Mouse (Mus musculus): ENCODE results near the gene Spata31d1a. TPM values are rescaled to one million over a fixed set of nuclear protein-coding genes. Genes with fewer than 3 reads are reported as not detected.
"Not testable (repeated sequence)": the region's sequence is repeated elsewhere in the genome, so short reads cannot be mapped to it uniquely, and the experiment has no call there.

The Spata31d1a gene
- not detected in 2 replicates for polyA plus RNA-seq (2016; fragmentation: Nextera tagmentation; extraction: Ambion mirVana)

- H3K27ac ChIP-seq = no peak within 1 kb of the TSS
- no peak within 1 kb of the TSS for H3K4me3 ChIP-seq (replicated peaks)
- H3K27me3 ChIP-seq = peaks cover 7% of the 10 kb centered on the region; the same call in 1 of the 2 replicates
- H3K4me2 ChIP-seq = no peak within 1 kb of the TSS
- no peak within 1 kb of the TSS for H3K9ac ChIP-seq (replicated peaks)
- H3K4me1 ChIP-seq (replicated peaks) = no peaks in the 10 kb centered on the region
- H3K9me3 ChIP-seq = no peaks in the 10 kb centered on the region
- WGBS = 92% methylated on average over 15 of the region's 15 CpGs
- H3K36me3 ChIP-seq = no peaks in the 10 kb centered on the region
- no peak for ATAC-seq (ENCODE audit: insufficient number of reproducible peaks, insufficient read depth, low FRiP score, low TSS enrichment, low read depth)
Measured at GRCm38 (mm10) chr13:59710230-59710629, at the start of gene Spata31d1a. Gene Spata31d1a (minus strand): TSS chr13:59710330.

DNA sequence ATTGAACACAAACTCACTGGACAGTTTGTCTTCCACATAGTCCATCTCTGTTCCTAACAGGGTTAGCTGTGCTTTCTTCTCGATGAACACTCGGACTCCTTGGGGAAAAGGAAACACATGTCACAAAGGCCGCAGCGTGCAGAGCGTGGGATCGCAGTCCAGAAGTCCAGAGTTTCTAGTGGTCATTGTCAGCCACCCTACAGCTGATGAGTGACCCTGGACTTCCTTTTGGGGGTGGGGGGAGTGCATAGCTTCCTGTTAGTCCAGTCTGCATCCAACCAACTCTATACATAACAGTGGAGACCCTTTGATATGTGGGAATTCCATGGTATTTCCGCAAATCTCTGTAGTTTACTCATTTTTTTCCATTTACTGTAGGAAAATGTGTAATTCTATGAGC lies 46.8 kb upstream of the Spata31d1a start:
- Histone ChIP-seq H3K9ac (replicated peaks) (no peak overlapping the region), H3K36me3 (peaks cover 64% of the 10 kb centered on the region), H3K4me2 (no peak overlapping the region), H3K4me3 (replicated peaks) (no peak overlapping the region), H3K4me1 (replicated peaks) (no peaks in the 10 kb centered on the region), H3K9me3 (no peaks in the 10 kb centered on the region), H3K27ac (no peak overlapping the region), H3K27me3 (no peaks in the 10 kb centered on the region)
- WGBS = 92% methylated on average over 7 of the region's 7 CpGs
- no peak for ATAC-seq (ENCODE audit: insufficient number of reproducible peaks, insufficient read depth, low FRiP score, low TSS enrichment, low read depth)

DNA sequence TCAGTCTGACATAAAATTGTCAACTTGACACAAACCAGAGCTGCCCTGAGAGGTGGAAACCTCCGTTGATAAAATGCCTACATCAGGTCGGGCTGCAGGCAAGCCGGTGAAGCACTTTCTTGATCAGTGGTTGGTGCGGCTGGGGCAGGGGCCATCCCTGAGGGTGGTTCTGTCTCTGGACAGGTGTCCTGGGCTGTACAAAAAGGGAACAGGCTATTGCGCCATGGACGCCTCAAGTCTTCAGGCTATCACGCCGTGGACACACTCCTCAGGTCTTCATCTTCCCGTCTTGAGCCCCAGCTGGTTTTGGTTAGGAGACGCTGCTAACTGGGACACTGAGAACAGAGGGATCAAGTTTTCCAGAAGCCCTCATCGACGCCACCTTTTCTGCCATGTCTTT lies 40.2 kb upstream of the Spata31d1a start:
- 18% methylated on average over 12 of the region's 12 CpGs for WGBS

GRCm38 (mm10) chr13:59746711-59747110 lies 36.6 kb upstream of the Spata31d1a start, which contains the start of gene 1700014D04Rik:
Gene 1700014D04Rik (minus strand): TSS chr13:59746752.
- no peak within 1 kb of the TSS for H3K4me3 ChIP-seq (replicated peaks)
- H3K36me3 ChIP-seq = no peaks in the 10 kb centered on the region
- no peak for ATAC-seq (ENCODE audit: insufficient number of reproducible peaks, insufficient read depth, low FRiP score, low TSS enrichment, low read depth)
- no peaks in the 10 kb centered on the region for H3K9me3 ChIP-seq
- peaks cover 4% of the 10 kb centered on the region for H3K4me1 ChIP-seq (replicated peaks)
- H3K27me3 ChIP-seq = no peaks in the 10 kb centered on the region
- no peak within 1 kb of the TSS for H3K27ac ChIP-seq
- H3K4me2 ChIP-seq = no peak within 1 kb of the TSS
- WGBS = 79% methylated on average over 9 of the region's 9 CpGs
- no peak within 1 kb of the TSS for H3K9ac ChIP-seq (replicated peaks)

More for the DNA sequence above, 40.2 kb upstream of the Spata31d1a start:
- H3K9me3 ChIP-seq = no peaks in the 10 kb centered on the region
- H3K27me3 ChIP-seq = no peaks in the 10 kb centered on the region
- H3K27ac ChIP-seq = no peak overlapping the region
- peaks cover 9% of the 10 kb centered on the region for H3K36me3 ChIP-seq
- no peak overlapping the region for H3K4me2 ChIP-seq
- no peak overlapping the region for H3K9ac ChIP-seq (replicated peaks)
- H3K4me3 ChIP-seq (replicated peaks) = no peak overlapping the region
- no peak for ATAC-seq (ENCODE audit: insufficient number of reproducible peaks, insufficient read depth, low FRiP score, low TSS enrichment, low read depth)
- peaks cover 4% of the 10 kb centered on the region for H3K4me1 ChIP-seq (replicated peaks)

DNA sequence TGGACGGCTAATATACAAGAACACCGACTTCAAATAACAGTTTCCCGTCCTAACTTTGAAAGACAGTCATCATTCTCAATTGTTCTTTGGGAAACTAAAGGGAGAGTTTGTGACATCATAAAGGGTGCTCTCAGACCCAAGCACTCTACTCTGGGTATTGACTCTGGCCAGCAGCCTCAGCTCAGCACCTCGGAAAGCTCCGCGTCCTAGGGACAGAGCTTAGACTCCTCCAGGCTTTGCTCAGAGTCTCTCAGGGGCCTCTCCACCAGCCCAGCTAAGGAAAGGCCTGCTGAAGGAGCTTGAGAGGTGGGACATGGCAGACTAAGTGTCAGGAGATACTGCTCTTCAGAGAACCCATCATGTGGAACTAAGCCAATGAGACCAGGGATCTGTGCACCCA lies 36.0 kb upstream of the Spata31d1a start:
- no peak overlapping the region for H3K9ac ChIP-seq (replicated peaks)
- no peak overlapping the region for H3K4me3 ChIP-seq (replicated peaks)
- H3K36me3 ChIP-seq = no peaks in the 10 kb centered on the region
- H3K27me3 ChIP-seq = no peaks in the 10 kb centered on the region
- 75% methylated on average over 6 of the region's 6 CpGs for WGBS
- H3K9me3 ChIP-seq = no peaks in the 10 kb centered on the region
- peaks cover 4% of the 10 kb centered on the region for H3K4me1 ChIP-seq (replicated peaks)
- ATAC-seq (ENCODE audit: insufficient number of reproducible peaks, insufficient read depth, low FRiP score, low TSS enrichment, low read depth) = no peak
- no peak overlapping the region for H3K27ac ChIP-seq
- H3K4me2 ChIP-seq = no peak overlapping the region

- Histone ChIP-seq H3K9me3 (no peaks in the 10 kb centered on the region), H3K27me3 (no peaks in the 10 kb centered on the region), H3K36me3 (no peaks in the 10 kb centered on the region), H3K27ac (no peak overlapping the region), H3K4me1 (replicated peaks) (peaks cover 3% of the 10 kb centered on the region), H3K4me3 (replicated peaks) (no peak overlapping the region), H3K4me2 (no peak overlapping the region), H3K9ac (replicated peaks) (no peak overlapping the region)
- WGBS = 83% methylated on average over 6 of the region's 6 CpGs
- ATAC-seq (ENCODE audit: insufficient number of reproducible peaks, insufficient read depth, low FRiP score, low TSS enrichment, low read depth) = no peak
Measured at GRCm38 (mm10) chr13:59745462-59745861, 35.3 kb upstream of the Spata31d1a start.

DNA sequence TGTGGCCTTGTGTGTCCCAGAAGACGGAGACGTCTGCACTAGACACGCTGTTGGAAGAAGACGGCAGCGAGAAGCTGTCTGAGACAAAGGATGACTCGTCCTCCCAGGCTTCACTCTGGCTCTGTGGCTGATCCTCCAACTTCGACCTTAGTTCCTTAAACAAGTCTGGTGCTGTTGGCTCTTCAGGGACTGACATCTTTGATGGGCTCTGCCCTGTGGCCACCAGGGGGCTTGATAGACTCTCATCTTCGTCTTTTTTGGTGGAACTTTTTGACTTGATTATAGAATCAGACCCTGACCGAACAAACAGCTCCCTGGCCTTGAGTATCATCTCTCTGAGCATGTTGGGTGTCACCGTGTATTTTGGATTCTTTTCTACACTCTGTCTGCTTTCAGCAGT lies 31.6 kb upstream of the Spata31d1a start:
- no peaks in the 10 kb centered on the region for H3K36me3 ChIP-seq
- H3K27me3 ChIP-seq = no peaks in the 10 kb centered on the region; the same call in 1 of the 2 replicates
- no peak for ATAC-seq (ENCODE audit: insufficient number of reproducible peaks, insufficient read depth, low FRiP score, low TSS enrichment, low read depth)
- H3K4me2 ChIP-seq = no peak overlapping the region
- no peaks in the 10 kb centered on the region for H3K4me1 ChIP-seq (replicated peaks)
- no peak overlapping the region for H3K27ac ChIP-seq
- H3K9me3 ChIP-seq = no peaks in the 10 kb centered on the region
- no peak overlapping the region for H3K9ac ChIP-seq (replicated peaks)
- WGBS = 79% methylated on average over 10 of the region's 10 CpGs
- no peak overlapping the region for H3K4me3 ChIP-seq (replicated peaks)

- no peaks in the 10 kb centered on the region for H3K36me3 ChIP-seq
- no peak overlapping the region for H3K27ac ChIP-seq
- H3K27me3 ChIP-seq = no peaks in the 10 kb centered on the region; the same call in 1 of the 2 replicates
- no peaks in the 10 kb centered on the region for H3K9me3 ChIP-seq
- ATAC-seq (ENCODE audit: insufficient number of reproducible peaks, insufficient read depth, low FRiP score, low TSS enrichment, low read depth) = no peak
- H3K4me1 ChIP-seq (replicated peaks) = no peaks in the 10 kb centered on the region
- 93% methylated on average over 11 of the region's 11 CpGs for WGBS
- no peak overlapping the region for H3K4me3 ChIP-seq (replicated peaks)
- H3K4me2 ChIP-seq = no peak overlapping the region
- H3K9ac ChIP-seq (replicated peaks) = no peak overlapping the region
Measured at GRCm38 (mm10) chr13:59741096-59741495, 31.0 kb upstream of the Spata31d1a start.

- H3K9ac ChIP-seq (replicated peaks) = no peak overlapping the region
- H3K4me3 ChIP-seq (replicated peaks) = no peak overlapping the region
- H3K27ac ChIP-seq = no peak overlapping the region
- no peak overlapping the region for H3K4me2 ChIP-seq
- H3K36me3 ChIP-seq = no peaks in the 10 kb centered on the region
- ATAC-seq (ENCODE audit: insufficient number of reproducible peaks, insufficient read depth, low FRiP score, low TSS enrichment, low read depth) = no peak
- no peaks in the 10 kb centered on the region; the same call in 1 of the 2 replicates for H3K27me3 ChIP-seq
- no peaks in the 10 kb centered on the region for H3K4me1 ChIP-seq (replicated peaks)
- no peaks in the 10 kb centered on the region for H3K9me3 ChIP-seq
- 86% methylated on average over 4 of the region's 4 CpGs for WGBS
Measured at GRCm38 (mm10) chr13:59739397-59739796, 29.3 kb upstream of the Spata31d1a start.

DNA sequence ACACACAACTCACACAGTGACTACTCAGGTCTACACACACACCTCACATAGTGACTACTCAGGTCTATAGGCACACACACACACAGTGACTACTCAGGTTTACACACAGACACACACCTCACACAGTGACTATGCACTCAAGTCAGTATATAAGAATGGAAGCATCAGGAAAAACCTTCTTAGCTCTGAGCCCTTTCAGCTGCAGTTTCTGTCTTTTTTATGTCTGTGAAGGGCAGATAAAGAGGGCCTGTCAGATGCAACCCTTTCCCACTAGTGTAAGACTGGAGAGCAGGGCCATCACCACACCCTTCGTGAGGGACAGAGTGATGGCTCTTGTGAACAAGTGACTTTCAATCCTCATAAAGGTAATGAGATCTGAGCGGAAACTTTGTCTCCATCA lies 28.3 kb upstream of the Spata31d1a start:
- no peak overlapping the region for H3K4me2 ChIP-seq
- H3K4me1 ChIP-seq (replicated peaks) = no peaks in the 10 kb centered on the region
- ATAC-seq (ENCODE audit: insufficient number of reproducible peaks, insufficient read depth, low FRiP score, low TSS enrichment, low read depth) = no peak
- no peak overlapping the region for H3K4me3 ChIP-seq (replicated peaks)
- H3K36me3 ChIP-seq = no peaks in the 10 kb centered on the region
- 82% methylated on average over 2 of the region's 2 CpGs for WGBS
- H3K9me3 ChIP-seq = no peaks in the 10 kb centered on the region
- H3K27me3 ChIP-seq = no peaks in the 10 kb centered on the region; the same call in 1 of the 2 replicates
- no peak overlapping the region for H3K27ac ChIP-seq
- no peak overlapping the region for H3K9ac ChIP-seq (replicated peaks)

- WGBS = 29% methylated on average over 3 of the region's 3 CpGs
- Histone ChIP-seq H3K4me3 (replicated peaks) (no peak overlapping the region), H3K27ac (no peak overlapping the region), H3K9ac (replicated peaks) (no peak overlapping the region), H3K4me1 (replicated peaks) (no peaks in the 10 kb centered on the region), H3K4me2 (no peak overlapping the region), H3K9me3 (no peaks in the 10 kb centered on the region), H3K27me3 (peaks cover 3% of the 10 kb centered on the region; the same call in 1 of the 2 replicates), H3K36me3 (no peaks in the 10 kb centered on the region)
- ATAC-seq (ENCODE audit: insufficient number of reproducible peaks, insufficient read depth, low FRiP score, low TSS enrichment, low read depth) = no peak
Measured at GRCm38 (mm10) chr13:59735190-59735589, 25.1 kb upstream of the Spata31d1a start.

DNA sequence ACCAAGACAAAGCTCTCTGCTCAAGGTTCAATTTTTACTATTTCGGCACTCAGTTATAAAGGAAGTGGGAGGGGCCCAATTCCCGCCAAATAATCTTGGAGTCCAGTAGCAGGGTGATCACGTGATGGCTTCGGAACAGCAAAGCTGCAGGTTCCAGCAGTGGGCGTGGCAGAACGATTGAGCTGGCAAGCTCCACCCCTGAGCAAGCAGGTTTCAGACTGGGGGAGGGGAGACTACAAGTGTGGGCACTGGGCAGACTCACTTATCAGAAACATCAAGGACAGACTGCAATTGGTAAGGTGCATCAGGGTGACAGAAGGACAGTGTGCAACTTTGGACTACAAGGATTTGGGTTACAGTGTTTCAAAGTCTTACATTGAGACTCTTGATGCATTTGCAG lies 24.2 kb upstream of the Spata31d1a start:
- not testable (repeated sequence) for H3K27ac ChIP-seq; H3K36me3 ChIP-seq; H3K9me3 ChIP-seq; ATAC-seq (ENCODE audit: insufficient number of reproducible peaks, insufficient read depth, low FRiP score, low TSS enrichment, low read depth); H3K4me2 ChIP-seq; H3K4me1 ChIP-seq (replicated peaks); H3K9ac ChIP-seq (replicated peaks); H3K4me3 ChIP-seq (replicated peaks); H3K27me3 ChIP-seq
- WGBS = 37% methylated on average over 6 of the region's 6 CpGs

Measured in limb, embryonic 12.5 days (tissue).